Mouse (Mus musculus): ENCODE results near the gene Smim20. TPM values are rescaled to one million over a fixed set of nuclear protein-coding genes. Genes with fewer than 3 reads are reported as not detected.

Smim20 gene
- 47.1 and 49.0 TPM in 2 replicates for polyA plus RNA-seq (2012; rRNA removed)

DNA sequence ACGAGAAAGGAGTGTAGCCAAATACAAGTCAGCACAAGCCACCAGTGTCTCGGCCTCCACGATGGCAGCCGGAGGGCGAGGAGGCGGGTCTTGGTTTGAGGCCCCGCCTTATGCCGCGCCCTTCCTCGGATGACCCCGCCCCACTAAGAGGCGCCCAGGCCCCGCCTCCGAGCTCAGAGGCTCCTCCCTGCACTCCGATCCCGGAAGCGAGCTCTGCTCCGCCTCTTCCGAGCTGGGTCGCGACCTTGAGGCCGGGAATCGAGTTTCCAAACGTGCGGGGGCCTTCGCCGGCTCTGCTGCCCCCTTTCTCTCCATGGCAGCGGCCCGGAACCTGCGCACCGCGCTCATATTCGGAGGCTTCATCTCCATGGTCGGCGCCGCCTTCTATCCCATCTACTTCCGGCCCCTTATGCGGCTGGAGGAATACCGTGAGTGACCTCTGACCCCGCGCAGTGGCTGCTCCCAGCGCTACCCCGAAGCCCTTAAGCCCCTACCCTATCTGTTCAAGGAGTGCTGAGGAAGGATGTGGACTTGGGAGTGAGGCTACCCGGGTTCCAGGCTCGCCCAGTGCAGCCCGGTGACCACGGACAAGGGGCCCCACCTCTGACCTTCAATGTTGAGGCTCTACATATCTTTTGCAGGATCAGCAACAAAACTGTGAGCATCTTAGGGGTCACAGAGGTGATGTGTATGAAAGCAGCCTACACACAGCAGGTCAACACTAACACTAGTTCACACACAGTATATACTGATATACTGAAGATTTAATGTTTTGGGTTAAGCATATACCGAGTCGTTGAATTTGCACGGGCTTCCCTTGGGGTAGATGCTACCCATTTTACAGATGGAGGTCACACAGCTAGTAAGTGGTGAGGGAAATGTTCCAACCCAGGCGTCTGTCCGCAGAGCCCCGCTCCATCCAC, at the start of gene Smim20:
Gene Smim20 (plus strand): TSS at position 153 of the 923 bp plus-strand sequence.

Other genes starting within 250 kb of the Smim20 start
- 26.3 and 26.7 TPM in 2 replicates for gene Slc34a2, start 229.0 kb upstream of the Smim20 start, polyA plus RNA-seq (2012; rRNA removed)
- 39.0 and 49.8 TPM in 2 replicates for gene Sel1l3, start 53.2 kb upstream of the Smim20 start, polyA plus RNA-seq (2012; rRNA removed)
- 6.8 and 7.8 TPM in 2 replicates for gene Rbpj, start 199.1 kb downstream of the Smim20 start, polyA plus RNA-seq (2012; rRNA removed)

Data from colon, adult 2 months (tissue).